Mouse (Mus musculus) small intestine, adult 2 months (tissue): Measurements from ENCODE around the gene Otop3.

ENCODE experiments used
- CTCF ChIP-seq: fragments of 200-500 bp; IDR thresholded peaks from 2 replicates; pipeline ENCODE4 v1.5.1; 2012; ENCODE audit warnings: low read depth, mild to moderate bottlenecking, control low read depth, inconsistent platforms, low read length, moderate library complexity, mixed read lengths; ENCODE audit not compliant: insufficient replicate concordance, insufficient read length; ENCODE audit errors: extremely low read depth
- POLR2A ChIP-seq: fragments of 200-500 bp; IDR thresholded peaks from 2 replicates; pipeline ENCODE4 v1.6.1; 2012; ENCODE audit warnings: low read depth, mild to moderate bottlenecking, control low read depth, inconsistent platforms, low read length, moderate library complexity

DNA sequence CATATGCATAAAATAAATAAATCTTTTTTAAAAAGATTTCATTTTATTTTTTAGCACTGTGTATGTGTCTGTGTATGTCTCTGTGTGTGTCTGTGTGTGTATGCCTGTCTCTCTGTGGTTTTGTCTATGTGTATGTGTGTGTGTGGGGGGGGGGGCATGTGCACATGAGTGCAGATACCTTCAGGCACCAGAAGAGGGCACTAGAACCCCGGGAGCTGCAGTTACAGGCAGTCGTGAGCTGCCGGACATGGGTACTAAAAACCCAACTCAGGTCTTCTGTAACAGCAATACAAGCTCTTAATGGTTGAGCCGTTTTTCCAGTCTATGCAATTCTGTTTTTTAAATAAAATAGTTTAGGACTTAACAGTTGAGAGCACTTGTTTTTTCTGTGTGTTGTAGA, 33.8 kb upstream of the Otop3 start:
- TF ChIP-seq POLR2A, result no peak
- TF ChIP-seq CTCF, result no peak; the same call in 1 of the 2 replicates
